Mouse (Mus musculus): ENCODE measurements around the gene Kl.

Gene Kl

GRCm38 (mm10) chr5:151026069-151026468 lies 73.7 kb downstream of the Kl start:
- in situ Hi-C loops (cut with MboI; ENCODE audit: unreplicated experiment in 2 of 2): no loop called here

GRCm38 (mm10) chr5:151027171-151027570 lies 74.8 kb downstream of the Kl start:
- in situ Hi-C loops (cut with MboI; ENCODE audit: unreplicated experiment in 2 of 2): no loop called here

- in situ Hi-C loops (cut with MboI; ENCODE audit: unreplicated experiment in 2 of 2): no loop called here
These were observed 76.5 kb downstream of the Kl start for GRCm38 (mm10) chr5:151028906-151029305.

GRCm38 (mm10) chr5:151034715-151035512 lies 82.5 kb downstream of the Kl start:
- in situ Hi-C loops (cut with MboI; ENCODE audit: unreplicated experiment in 2 of 2): no loop called here

GRCm38 (mm10) chr5:151037871-151038270 lies 85.5 kb downstream of the Kl start:
- in situ Hi-C loops (cut with MboI; ENCODE audit: unreplicated experiment in 2 of 2): no loop called here

- in situ Hi-C loops (cut with MboI; ENCODE audit: unreplicated experiment in 2 of 2): no loop called here
These were observed 90.5 kb downstream of the Kl start for GRCm38 (mm10) chr5:151042911-151043310.

Data from v-Abl transformed pro-B cells (cell line).